Mouse (Mus musculus) C2C12 (cell line): ENCODE results near the gene Slc29a4. TPM values are rescaled to one million over a fixed set of nuclear protein-coding genes. Genes with fewer than 3 reads are reported as not detected.

Experiments used
- H3K27me3 ChIP-seq: one replicate; pipeline ENCODE4 v1.6.1; 2011; ENCODE audit not compliant: control insufficient read depth, insufficient read depth, insufficient read length
- H3K36me3 ChIP-seq: one replicate; pipeline ENCODE4 v1.6.1; 2011; ENCODE audit not compliant: control insufficient read depth, insufficient read depth
- H3K4me3 ChIP-seq: one replicate; pipeline ENCODE4 v1.5.1; 2011; ENCODE audit warnings: mild to moderate bottlenecking, control low read depth; ENCODE audit not compliant: poor library complexity, insufficient read depth, severe bottlenecking
- H3K79me2 ChIP-seq: one replicate; pipeline ENCODE4 v1.6.1; 2011; ENCODE audit not compliant: control insufficient read depth, insufficient read depth
- H3K79me3 ChIP-seq: one replicate; pipeline ENCODE4 v1.6.1; 2011; ENCODE audit warnings: low read depth, control low read depth
- H3ac ChIP-seq: one replicate; pipeline ENCODE3; 2011; ENCODE audit warnings: low read depth; ENCODE audit not compliant: control insufficient read depth, insufficient read length
- CEBPB ChIP-seq: IDR thresholded peaks from one replicate; pipeline ENCODE4 v1.6.1; 2011; ENCODE audit warnings: low read depth, mild to moderate bottlenecking, control low read depth, moderate library complexity
- CTCF ChIP-seq: IDR thresholded peaks from one replicate; pipeline ENCODE4 v1.5.1; 2011; ENCODE audit not compliant: control insufficient read depth, insufficient read depth, insufficient read length
- FOSL1 ChIP-seq: IDR thresholded peaks from one replicate; pipeline ENCODE4 v1.8.0; 2011; ENCODE audit warnings: mild to moderate bottlenecking, low read length; ENCODE audit not compliant: poor library complexity, insufficient read depth, severe bottlenecking
- MAX ChIP-seq: IDR thresholded peaks from one replicate; pipeline ENCODE4 v1.6.1; 2011; ENCODE audit warnings: mild to moderate bottlenecking, control low read depth
- MYOD1 ChIP-seq: IDR thresholded peaks from one replicate; pipeline ENCODE4 v1.6.1; 2011; ENCODE audit warnings: low read depth; ENCODE audit not compliant: control insufficient read depth, insufficient read length
- MYOG ChIP-seq: IDR thresholded peaks from one replicate; pipeline ENCODE4 v1.6.1; 2011; ENCODE audit not compliant: control insufficient read depth, insufficient read length; ENCODE audit errors: extremely low read depth
- USF1 ChIP-seq: IDR thresholded peaks from one replicate; pipeline ENCODE4 v1.6.1; 2011; ENCODE audit warnings: low read depth, mild to moderate bottlenecking, control low read depth, moderate library complexity
- polyA plus RNA-seq: library from polyadenylated mRNA; unstranded; fragments of >200 nt; fragmentation: generic; extraction: Trizol; gene quantifications from one replicate; pipeline ENCODE4 v1.2.1, GENCODE M21; 2012; ENCODE audit warnings: missing spikeins

Slc29a4 gene
- polyA plus RNA-seq, 1 experiment: 0.05 TPM

- H3K79me2 ChIP-seq: no peaks in the 10 kb centered on the region
- TF ChIP-seq CTCF (peak; percentile 41), FOSL1 (no peak)
- no peaks in the 10 kb centered on the region for H3K36me3 ChIP-seq
- no peaks in the 10 kb centered on the region for H3K79me3 ChIP-seq
- no peak overlapping the region for H3ac ChIP-seq
- H3K4me3 ChIP-seq: no peak overlapping the region
- peaks cover 2% of the 10 kb centered on the region for H3K27me3 ChIP-seq
Measured at GRCm38 (mm10) chr5:142673082-142673481, 19.2 kb upstream of the Slc29a4 start.

DNA sequence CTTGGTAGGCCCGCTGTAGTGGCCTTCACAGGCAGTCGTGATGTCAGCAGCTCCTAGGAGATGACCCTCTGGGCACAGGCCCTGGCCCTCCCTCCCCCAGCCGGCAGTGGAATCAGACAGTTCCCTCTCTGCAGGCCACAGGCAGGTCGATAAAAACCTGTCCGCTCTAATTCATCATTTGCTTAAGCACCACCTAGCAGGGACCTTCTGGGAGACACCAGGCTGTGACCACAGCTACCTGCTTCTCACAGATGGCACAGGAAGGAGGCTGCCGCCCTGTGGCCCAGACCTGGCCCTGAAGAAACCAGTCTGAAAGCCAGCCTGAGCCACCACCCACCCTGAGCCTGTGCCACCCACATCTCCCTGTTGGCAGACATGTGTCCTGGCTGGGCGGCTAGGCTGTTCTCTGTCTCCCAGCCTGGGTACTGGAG is 14.2 kb upstream of the Slc29a4 start:
- no peaks in the 10 kb centered on the region for H3K79me3 ChIP-seq
- H3ac ChIP-seq: no peak overlapping the region
- peaks cover 8% of the 10 kb centered on the region for H3K27me3 ChIP-seq
- H3K36me3 ChIP-seq: no peaks in the 10 kb centered on the region
- no peaks in the 10 kb centered on the region for H3K79me2 ChIP-seq
- no peak for TF ChIP-seq MAX
- no peak for TF ChIP-seq FOSL1
- TF ChIP-seq MYOD1: no peak
- TF ChIP-seq USF1: no peak
- no peak for TF ChIP-seq MYOG
- TF ChIP-seq CEBPB: no peak
- no peak for TF ChIP-seq CTCF
- no peak overlapping the region for H3K4me3 ChIP-seq

DNA sequence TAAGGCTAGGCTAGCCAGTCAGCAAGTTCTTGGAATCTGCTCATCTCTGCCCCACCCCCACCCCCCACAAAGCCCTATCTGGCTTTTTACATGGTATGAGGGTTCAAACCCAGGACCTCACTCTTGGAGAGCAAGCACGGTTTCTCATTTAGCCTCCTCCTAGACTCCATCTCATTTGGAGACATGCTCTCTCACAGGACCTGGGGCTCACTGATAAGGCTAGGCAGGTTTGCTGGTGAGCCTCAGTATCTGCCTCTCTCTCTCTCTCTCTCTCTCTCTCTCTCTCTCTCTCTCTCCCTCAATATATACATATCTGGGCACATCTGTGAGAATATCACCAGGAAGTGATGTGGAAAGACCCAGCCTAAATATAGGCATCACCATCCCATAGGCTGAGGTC is 13.2 kb upstream of the Slc29a4 start:
- Histone ChIP-seq H3K27me3 (peaks cover 8% of the 10 kb centered on the region), H3K4me3 (no peak overlapping the region), H3K36me3 (no peaks in the 10 kb centered on the region), H3K79me2 (no peaks in the 10 kb centered on the region), H3K79me3 (no peaks in the 10 kb centered on the region), H3ac (no peak overlapping the region)
- TF ChIP-seq MAX (no peak), USF1 (no peak), MYOD1 (no peak), CTCF (no peak), CEBPB (no peak), MYOG (no peak), FOSL1 (no peak)

DNA sequence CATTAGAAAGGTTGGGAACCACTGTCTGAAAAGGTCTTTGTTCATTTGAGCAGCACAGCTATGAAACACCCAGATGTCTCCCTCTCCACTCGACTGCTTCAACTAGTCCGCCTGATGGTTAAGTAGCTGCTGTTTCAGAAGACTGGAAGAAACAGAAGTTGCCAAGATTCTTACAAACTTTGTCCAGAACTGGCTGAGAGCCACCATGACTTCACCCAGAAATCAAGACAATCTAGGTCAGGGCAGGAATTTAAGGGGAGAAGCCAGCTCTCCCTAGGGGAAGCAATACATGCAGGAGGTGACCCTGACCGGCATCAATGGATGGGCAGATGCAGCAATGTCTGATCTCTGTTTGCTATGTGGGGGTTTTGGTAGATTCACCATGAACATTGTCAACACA is 10.4 kb upstream of the Slc29a4 start:
- Histone ChIP-seq H3K36me3 (no peaks in the 10 kb centered on the region), H3K27me3 (peaks cover 17% of the 10 kb centered on the region), H3K4me3 (no peak overlapping the region), H3K79me3 (no peaks in the 10 kb centered on the region), H3K79me2 (no peaks in the 10 kb centered on the region), H3ac (no peak overlapping the region)
- TF ChIP-seq MYOG: no peak
- no peak for TF ChIP-seq FOSL1
- TF ChIP-seq MAX: no peak
- TF ChIP-seq MYOD1: no peak
- no peak for TF ChIP-seq CTCF
- TF ChIP-seq USF1: no peak
- TF ChIP-seq CEBPB: no peak

DNA sequence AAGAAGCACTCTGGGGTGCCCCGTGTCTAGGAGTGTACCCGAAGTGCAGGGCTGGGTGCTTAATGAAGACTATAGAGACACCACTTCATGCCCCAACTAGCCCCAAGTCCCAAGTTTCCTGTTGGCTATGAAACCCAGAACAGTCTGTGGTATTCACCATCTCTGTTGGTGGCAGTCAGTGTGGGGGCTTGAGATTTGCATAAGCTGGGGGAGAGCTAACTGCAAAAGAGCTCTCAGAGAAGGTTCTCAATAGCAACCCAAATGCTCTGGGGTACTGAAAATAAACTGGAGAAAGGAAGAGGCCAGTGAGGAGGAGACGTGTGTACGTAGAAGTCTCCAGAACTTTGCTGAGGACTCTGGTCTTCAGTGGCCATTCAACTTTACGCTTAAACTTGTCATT is 9.8 kb upstream of the Slc29a4 start:
- no peak overlapping the region for H3ac ChIP-seq
- no peaks in the 10 kb centered on the region for H3K79me3 ChIP-seq
- TF ChIP-seq USF1 (no peak), CEBPB (no peak), CTCF (no peak), MYOD1 (no peak), MYOG (no peak), FOSL1 (no peak)
- no peaks in the 10 kb centered on the region for H3K36me3 ChIP-seq
- no peaks in the 10 kb centered on the region for H3K79me2 ChIP-seq
- peaks cover 23% of the 10 kb centered on the region for H3K27me3 ChIP-seq
- H3K4me3 ChIP-seq: no peak overlapping the region

GRCm38 (mm10) chr5:142688866-142689265 is 3.4 kb upstream of the Slc29a4 start:
- H3ac ChIP-seq: no peak overlapping the region
- H3K36me3 ChIP-seq: no peaks in the 10 kb centered on the region
- no peak overlapping the region for H3K4me3 ChIP-seq
- H3K79me3 ChIP-seq: no peaks in the 10 kb centered on the region
- H3K79me2 ChIP-seq: no peaks in the 10 kb centered on the region
- TF ChIP-seq MAX (no peak), CEBPB (no peak), MYOG (no peak), CTCF (no peak), FOSL1 (no peak), USF1 (no peak), MYOD1 (no peak)
- peaks cover 62% of the 10 kb centered on the region for H3K27me3 ChIP-seq
